Mouse (Mus musculus) hindbrain, embryonic 15.5 days (tissue): ENCODE results near the gene Usp15. TPM values are rescaled to one million over a fixed set of nuclear protein-coding genes. Genes with fewer than 3 reads are reported as not detected.

ENCODE experiments used
- ATAC-seq: fragments of 200-750 bp; cut with Nextera tagmentation; 2 replicates; pipeline ENCODE4 v1.8.0; 2017; ENCODE audit warnings: low read depth, moderate number of reproducible peaks, moderate TSS enrichment; ENCODE audit not compliant: low FRiP score
- H3K27ac ChIP-seq: fragments of 300-500 bp; sonication (generic); replicated peaks from 2 replicates; pipeline ENCODE4 v1.5.1; 2015; ENCODE audit warnings: mild to moderate bottlenecking, inconsistent platforms
- H3K27me3 ChIP-seq: fragments of 300-500 bp; sonication (generic); 2 replicates; pipeline ENCODE4 v1.6.1; 2015; ENCODE audit warnings: control low read depth, inconsistent platforms
- H3K36me3 ChIP-seq: fragments of 300-500 bp; sonication (generic); 2 replicates; pipeline ENCODE4 v1.6.1; 2015; ENCODE audit warnings: control low read depth, inconsistent platforms
- H3K4me1 ChIP-seq: fragments of 300-500 bp; sonication (generic); replicated peaks from 2 replicates; pipeline ENCODE4 v1.6.1; 2015; ENCODE audit warnings: control low read depth, inconsistent platforms
- H3K4me2 ChIP-seq: fragments of 300-500 bp; sonication (generic); 2 replicates; pipeline ENCODE4 v1.6.1; 2015; ENCODE audit warnings: moderate library complexity, mild to moderate bottlenecking, inconsistent platforms
- H3K4me3 ChIP-seq: fragments of 300-500 bp; sonication (generic); 2 replicates; pipeline ENCODE4 v1.5.1; 2015; ENCODE audit warnings: mild to moderate bottlenecking, inconsistent platforms
- H3K9ac ChIP-seq: fragments of 300-500 bp; sonication (generic); 2 replicates; pipeline ENCODE4 v1.6.1; 2015; ENCODE audit warnings: inconsistent platforms
- H3K9me3 ChIP-seq: fragments of 300-500 bp; sonication (generic); 2 replicates; pipeline ENCODE4 v1.6.1; 2016; ENCODE audit warnings: control low read depth, inconsistent platforms
- WGBS: fragments of 180-500 bp; shearing (Covaris S2); methylation state at CpG from one replicate; pipeline ENCODE4 v1.1.7; 2015; 5-methylcytosine and 5-hydroxymethylcytosine counted together
- microRNA-seq: library from miRNA; unstranded; fragments of <30 nt; microRNA quantifications from one replicate; pipeline ENCODE4, GENCODE M21; 2016
- polyA plus RNA-seq: library from polyadenylated mRNA; unstranded; fragments of >200 nt; fragmentation: Nextera tagmentation; extraction: Ambion mirVana; gene quantifications from 2 replicates; pipeline ENCODE4 v1.2.1, GENCODE M21; 2015

Usp15 gene
- polyA plus RNA-seq, 1 experiment from 2014 or later = 66.3 TPM

GRCm38 (mm10) chr10:123056463-123056862 lies 140.3 kb downstream of the Usp15 start:
- Histone ChIP-seq H3K9ac (no peak overlapping the region), H3K36me3 (no peaks in the 10 kb centered on the region; the same call in none of the 2 replicates), H3K27me3 (no peaks in the 10 kb centered on the region), H3K4me2 (no peak overlapping the region), H3K9me3 (no peaks in the 10 kb centered on the region), H3K4me3 (no peak overlapping the region), H3K27ac (no peak overlapping the region), H3K4me1 (0 out of 2 replicates have a peak, but pooled peaks cover 2% of the 10 kb centered on the region)
- 59% methylated on average over 10 of the region's 10 CpGs for WGBS
- no peak for ATAC-seq

- no peak overlapping the region for H3K27ac ChIP-seq
- H3K9ac ChIP-seq = no peak overlapping the region
- peaks cover 5% of the 10 kb centered on the region for H3K36me3 ChIP-seq
- H3K4me2 ChIP-seq = no peak overlapping the region
- H3K4me1 ChIP-seq = 0 out of 2 replicates have a peak, but pooled peaks cover 2% of the 10 kb centered on the region
- H3K27me3 ChIP-seq = no peaks in the 10 kb centered on the region
- H3K9me3 ChIP-seq = no peaks in the 10 kb centered on the region
- ATAC-seq = no peak
- H3K4me3 ChIP-seq = no peak overlapping the region
- 87% methylated on average over 9 of the region's 9 CpGs for WGBS
Observed at GRCm38 (mm10) chr10:123055205-123056000, 141.4 kb downstream of the Usp15 start.

Small RNAs within 50 kb of the gene (microRNA-seq; reads per million reads assigned to microRNA genes)
- gene Gm27920 = 1.3 reads per million

Other genes with a start within 250 kb of the Usp15 start
- gene Mon2, start 120.5 kb downstream of the Usp15 start, polyA plus RNA-seq = 24.0 and 26.1 TPM in 2 replicates
- 53.6 and 58.5 TPM in 2 replicates for gene Fam19a2, start 67.0 kb upstream of the Usp15 start, polyA plus RNA-seq